Mouse (Mus musculus): ENCODE measurements around the gene Scarf1.
"Not testable (repeated sequence)": the region's sequence is repeated elsewhere in the genome, so short reads cannot be mapped to it uniquely, and the experiment has no call there.

Scarf1 gene

GRCm38 (mm10) chr11:75537491-75538183 is 24.3 kb downstream of the Scarf1 start:
- DNase-seq (ENCODE audit: low read depth), result no peak

GRCm38 (mm10) chr11:75538184-75538969 is 25.0 kb downstream of the Scarf1 start:
- DNase-seq (ENCODE audit: low read depth), result no peak

- no peak for DNase-seq (ENCODE audit: low read depth)
Measured at GRCm38 (mm10) chr11:75538970-75539299, 25.6 kb downstream of the Scarf1 start.

- no peak for DNase-seq (ENCODE audit: low read depth)
Measured at GRCm38 (mm10) chr11:75540209-75540608, 26.9 kb downstream of the Scarf1 start.

GRCm38 (mm10) chr11:75540710-75541581 is 27.6 kb downstream of the Scarf1 start:
- no peak for DNase-seq (ENCODE audit: low read depth)

- no peak for DNase-seq (ENCODE audit: low read depth)
Measured at GRCm38 (mm10) chr11:75544713-75545112, 31.4 kb downstream of the Scarf1 start.

GRCm38 (mm10) chr11:75546057-75546456 is 32.7 kb downstream of the Scarf1 start:
- no peak for DNase-seq (ENCODE audit: low read depth)

- no peak for DNase-seq (ENCODE audit: low read depth)
Measured at GRCm38 (mm10) chr11:75549658-75550111, 36.3 kb downstream of the Scarf1 start.

- DNase-seq (ENCODE audit: low read depth), result no peak
Measured at GRCm38 (mm10) chr11:75550200-75550946, 37.0 kb downstream of the Scarf1 start.

GRCm38 (mm10) chr11:75551321-75551720 is 38.0 kb downstream of the Scarf1 start:
- DNase-seq (ENCODE audit: low read depth), result no peak

GRCm38 (mm10) chr11:75551961-75552441 is 38.7 kb downstream of the Scarf1 start:
- peak; percentile 54 for DNase-seq (ENCODE audit: low read depth)

GRCm38 (mm10) chr11:75552906-75553482 is 39.7 kb downstream of the Scarf1 start:
- DNase-seq (ENCODE audit: low read depth), result peak; percentile 58

- not testable (repeated sequence) for DNase-seq (ENCODE audit: low read depth)
Measured at GRCm38 (mm10) chr11:75556006-75556405, 42.7 kb downstream of the Scarf1 start.

- no peak for DNase-seq (ENCODE audit: low read depth)
Measured at GRCm38 (mm10) chr11:75557142-75557541, 43.8 kb downstream of the Scarf1 start.

- no peak for DNase-seq (ENCODE audit: low read depth)
Measured at GRCm38 (mm10) chr11:75558101-75558500, 44.8 kb downstream of the Scarf1 start.

- no peak for DNase-seq (ENCODE audit: low read depth)
Measured at GRCm38 (mm10) chr11:75559870-75560504, 46.6 kb downstream of the Scarf1 start.

GRCm38 (mm10) chr11:75560530-75561409 is 47.4 kb downstream of the Scarf1 start:
- DNase-seq (ENCODE audit: low read depth), result no peak

- DNase-seq (ENCODE audit: low read depth), result no peak
Measured at GRCm38 (mm10) chr11:75561410-75561791, 48.1 kb downstream of the Scarf1 start.

GRCm38 (mm10) chr11:75562840-75563239 is 49.5 kb downstream of the Scarf1 start:
- peak; percentile 52 for DNase-seq (ENCODE audit: low read depth)

All from fibroblast of lung, adult 2 months (primary cell).